ENCODE assay signal across 10 mouse cellular contexts in genomic region chr11:85334778-85335177, GRCm38 (mm10). TPM values are rescaled to one million over a fixed set of nuclear protein-coding genes. Genes with fewer than 3 reads are reported as not detected.
DNase-seq lines count a peak whose midpoint lies in the region; ATAC-seq and TF ChIP-seq lines count a peak whose summit lies in the region.
"Had no signal": no experiment of that assay in that cellular context is flagged by ENCODE, and none has a peak within 500 bp of the region (broad histone marks: within the 10 kb centered on the region; RNA-seq: fewer than 3 reads in every experiment).

No protein-coding gene starts in this region.

- H3K4me3 ChIP-seq in ES-Bruce4 (ENCODE audit: low read depth, low read length) = no peak overlapping the region
- no peak overlapping the region for H3K4me3 ChIP-seq in embryonic facial prominence, embryonic 10.5 days
- H3K4me3 ChIP-seq: embryonic facial prominence, embryonic 13.5 days; limb, embryonic 13.5 days had no signal

- TF ChIP-seq EP300 in ES-Bruce4 (IDR thresholded peaks at IDR 0.05; ENCODE audit: insufficient read depth, low read depth, low read length) = no peak

- no peak overlapping the region for H3K9ac ChIP-seq in ES-Bruce4 (ENCODE audit: low read depth, poor library complexity, severe bottlenecking)
- H3K9ac ChIP-seq: embryonic facial prominence, embryonic 13.5 days; limb, embryonic 13.5 days had no signal

- no peak for TF ChIP-seq POLR2A in ES-Bruce4 (IDR thresholded peaks at IDR 0.05; ENCODE audit: insufficient read depth, low read length)

- H3K27me3 ChIP-seq in ES-Bruce4 (ENCODE audit: control insufficient read depth, insufficient read depth, low read length, poor library complexity, severe bottlenecking) = no peaks in the 10 kb centered on the region
- no peaks in the 10 kb centered on the region for H3K27me3 ChIP-seq in embryonic facial prominence, embryonic 10.5 days (replicated peaks; ENCODE audit: low read depth, poor library complexity, severe bottlenecking)
- H3K27me3 ChIP-seq: embryonic facial prominence, embryonic 13.5 days; limb, embryonic 13.5 days had no signal

- peak; percentile 62 for TF ChIP-seq CTCF in ES-Bruce4 (IDR thresholded peaks at IDR 0.05; ENCODE audit: low read depth, low read length)

- no peak for ATAC-seq in inflammation-experienced regulatory T-cells, adult 6 months

- no peaks in the 10 kb centered on the region for H3K9me3 ChIP-seq in ES-Bruce4 (replicated peaks; ENCODE audit: control insufficient read depth, insufficient read depth, low read length, poor library complexity, severe bottlenecking)
- H3K9me3 ChIP-seq in embryonic facial prominence, embryonic 10.5 days = no peaks in the 10 kb centered on the region
- H3K9me3 ChIP-seq: embryonic facial prominence, embryonic 13.5 days; limb, embryonic 13.5 days had no signal

- H3K4me1 ChIP-seq in ES-Bruce4 (ENCODE audit: control insufficient read depth, insufficient read depth, low read length) = no peaks in the 10 kb centered on the region
- no peaks in the 10 kb centered on the region for H3K4me1 ChIP-seq in embryonic facial prominence, embryonic 10.5 days
- H3K4me1 ChIP-seq: embryonic facial prominence, embryonic 13.5 days; limb, embryonic 13.5 days had no signal

- 52% methylated on average over 4 of the region's 4 CpGs for WGBS in embryonic facial prominence, embryonic 10.5 days

- no peak overlapping the region for H3K27ac ChIP-seq in ES-Bruce4 (ENCODE audit: insufficient read depth, low read length)
- no peak overlapping the region for H3K27ac ChIP-seq in embryonic facial prominence, embryonic 10.5 days (replicated peaks)
- H3K27ac ChIP-seq: embryonic facial prominence, embryonic 13.5 days; limb, embryonic 13.5 days had no signal

- peak; percentile 36 to 39 for DNase-seq in layer of hippocampus, postnatal 10 days (ENCODE audit: low spot score in 2 of 2)
- DNase-seq in layer of hippocampus, postnatal 14 days (ENCODE audit: low spot score in 2 of 2) = no peak
- peak; percentile 74 for DNase-seq in adrenal gland, postnatal 10 days
- DNase-seq in embryonic facial prominence, embryonic 10.5 days (ENCODE audit: low spot score) = peak; percentile 54
- DNase-seq in kidney, adult 9 months = peak; percentile 71
- DNase-seq in naive thymus-derived CD4-positive, alpha-beta T cell, adult 2 months (ENCODE audit: low read depth) = peak; percentile 54

- H3K36me3 ChIP-seq in ES-Bruce4 (ENCODE audit: control insufficient read depth, insufficient read depth, low read length, poor library complexity, severe bottlenecking) = peaks cover 17% of the 10 kb centered on the region
- peaks cover 96% of the 10 kb centered on the region for H3K36me3 ChIP-seq in embryonic facial prominence, embryonic 10.5 days (replicated peaks)

RNA-seq across cellular contexts. Expression of gene Bcas3, which starts 18.2 kb away (rescaled TPM):
- total RNA-seq in layer of hippocampus, postnatal 10 days (2021) = 10 to 100 TPM; 45.0 to 48.8 TPM
- total RNA-seq in layer of hippocampus, postnatal 14 days (2021) = 10 to 100 TPM; 53.6 to 56.1 TPM
- polyA plus RNA-seq in ES-Bruce4 (2011; ENCODE audit: insufficient read depth, insufficient read length, low read depth, missing spikeins) = 36.7 and 37.8 TPM in 2 replicates
- 10 to 100 TPM; 33.5 to 40.0 TPM for total RNA-seq in adrenal gland, postnatal 10 days (2021)
- 26.4 and 27.7 TPM in 2 replicates for polyA plus RNA-seq in embryonic facial prominence, embryonic 10.5 days (2016; fragmentation: Nextera tagmentation; extraction: Ambion mirVana)
- 10 to 100 TPM; 25.6 to 48.7 (median 33.9) TPM for polyA plus RNA-seq in inflammation-experienced regulatory T-cells, adult 6 months (2017; shearing (Covaris generic))

RNA-seq across cellular contexts. Expression of gene Ppm1d, which starts 23.7 kb away (rescaled TPM):
- total RNA-seq in layer of hippocampus, postnatal 10 days (2021) = 10 to 100 TPM; 20.6 to 20.7 TPM
- total RNA-seq in layer of hippocampus, postnatal 14 days (2021) = 10 to 100 TPM; 15.3 to 15.4 TPM
- polyA plus RNA-seq in ES-Bruce4 (2011; ENCODE audit: insufficient read depth, insufficient read length, low read depth, missing spikeins) = 26.6 and 27.1 TPM in 2 replicates
- total RNA-seq in adrenal gland, postnatal 10 days (2021) = 10 to 100 TPM; 14.9 to 17.6 TPM
- 21.4 and 22.7 TPM in 2 replicates for polyA plus RNA-seq in embryonic facial prominence, embryonic 10.5 days (2016; fragmentation: Nextera tagmentation; extraction: Ambion mirVana)
- polyA plus RNA-seq in inflammation-experienced regulatory T-cells, adult 6 months (2017; shearing (Covaris generic)) = 1 to 10 TPM; 3.7 to 4.2 (median 3.8) TPM

Comparison
In these comparisons a context has a peak if more than half of its experiments do, and no peak if none do; other contexts are left out.
1. DNase-seq: peak in layer of hippocampus, postnatal 10 days (2 of 2), adrenal gland, postnatal 10 days (single experiment), embryonic facial prominence, embryonic 10.5 days (single experiment), kidney, adult 9 months (single experiment) and naive thymus-derived CD4-positive, alpha-beta T cell, adult 2 months (single experiment); none in layer of hippocampus, postnatal 14 days (0 of 2).